Mouse (Mus musculus): Measurements from ENCODE around the gene Gm20388.

- TF ChIP-seq CTCF (IDR thresholded peaks at IDR 0.05; ENCODE audit: insufficient read depth, low read depth, low read length) (no peak), POLR2A (IDR thresholded peaks at IDR 0.05; ENCODE audit: insufficient read depth, low read depth, low read length) (no peak)
Measured at GRCm38 (mm10) chr8:122557248-122558038, 2646.8 kb downstream of the Gm20388 start.

All from olfactory bulb, adult 2 months (tissue).